In the genomic region with DNA sequence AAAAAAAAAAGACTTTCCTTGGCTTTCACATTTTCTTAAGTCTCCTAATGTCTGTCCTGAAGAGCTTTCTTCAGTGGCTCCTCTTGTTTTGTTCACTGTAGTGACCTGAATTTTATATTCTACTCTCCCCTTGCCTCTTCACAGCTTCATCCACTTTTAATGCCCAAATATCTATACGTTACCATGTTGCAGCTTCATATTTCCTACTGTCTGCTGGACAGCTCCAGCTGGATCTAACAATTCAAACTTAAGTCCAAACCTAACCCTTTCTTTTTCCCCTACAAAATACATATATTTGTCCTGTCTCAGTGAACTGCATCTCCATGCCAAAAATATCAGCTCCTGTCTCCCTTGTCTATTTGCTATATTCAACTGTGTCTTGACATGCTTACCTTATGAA, we compare ENCODE assay signal across 12 mouse cellular contexts. TPM values are rescaled to one million over a fixed set of nuclear protein-coding genes. Genes with fewer than 3 reads are reported as not detected.
A peak's percentile ranks its signal among the peaks of the same experiment; 100 is the strongest.
DNase-seq lines count a peak whose midpoint lies in the region; ATAC-seq and TF ChIP-seq lines count a peak whose summit lies in the region.
"Had no signal": no experiment of that assay in that cellular context is flagged by ENCODE, and none has a peak within 500 bp of the region (broad histone marks: within the 10 kb centered on the region; RNA-seq: fewer than 3 reads in every experiment).

No protein-coding gene starts in this region.

- no peak for TF ChIP-seq CTCF in liver, postnatal 0 days (IDR thresholded peaks at IDR 0.05; ENCODE audit: low read depth)
- no peak for TF ChIP-seq CTCF in midbrain, postnatal 0 days (IDR thresholded peaks at IDR 0.05)

- no peaks in the 10 kb centered on the region for H3K27me3 ChIP-seq in liver, embryonic 11.5 days (replicated peaks; ENCODE audit: control insufficient read depth, insufficient read depth, low read length)
- H3K27me3 ChIP-seq in liver, postnatal 0 days (ENCODE audit: insufficient read depth, low read length), result no peaks in the 10 kb centered on the region
- H3K27me3 ChIP-seq in hindbrain, embryonic 16.5 days (replicated peaks; ENCODE audit: control insufficient read depth, insufficient read depth, low read length), result no peaks in the 10 kb centered on the region
- no peaks in the 10 kb centered on the region for H3K27me3 ChIP-seq in midbrain, postnatal 0 days (ENCODE audit: insufficient read depth, low read length)
- H3K27me3 ChIP-seq: megakaryocyte, embryonic 14.5 days had no signal

- peaks cover 27% of the 10 kb centered on the region for H3K4me1 ChIP-seq in liver, embryonic 11.5 days (replicated peaks; ENCODE audit: control insufficient read depth, insufficient read depth, low read length)
- H3K4me1 ChIP-seq in liver, postnatal 0 days (ENCODE audit: insufficient read depth), result peaks cover 18% of the 10 kb centered on the region
- peaks cover 30% of the 10 kb centered on the region for H3K4me1 ChIP-seq in hindbrain, embryonic 16.5 days (ENCODE audit: control insufficient read depth, insufficient read depth, low read depth, low read length)
- peaks cover 9% of the 10 kb centered on the region for H3K4me1 ChIP-seq in midbrain, postnatal 0 days (ENCODE audit: insufficient read depth, low read length)

- no peaks in the 10 kb centered on the region for H3K36me3 ChIP-seq in liver, embryonic 11.5 days (ENCODE audit: control insufficient read depth, insufficient read depth, low read length)
- H3K36me3 ChIP-seq in liver, postnatal 0 days (replicated peaks; ENCODE audit: insufficient read depth, low read length), result no peaks in the 10 kb centered on the region
- no peaks in the 10 kb centered on the region for H3K36me3 ChIP-seq in hindbrain, embryonic 16.5 days (ENCODE audit: control insufficient read depth, insufficient read depth, low read length)
- H3K36me3 ChIP-seq in midbrain, postnatal 0 days (ENCODE audit: insufficient read depth, low read length), result no peaks in the 10 kb centered on the region
- H3K36me3 ChIP-seq: embryonic facial prominence, embryonic 10.5 days had no signal

- TF ChIP-seq EP300 in liver, postnatal 0 days (IDR thresholded peaks at IDR 0.05; ENCODE audit: low read depth), result no peak

- WGBS in liver, embryonic 11.5 days, result 57% methylated on average over 1 of the region's 1 CpGs
- 38% methylated on average over 1 of the region's 1 CpGs for WGBS in liver, postnatal 0 days (ENCODE audit: insufficient replicate concordance)
- WGBS in hindbrain, embryonic 16.5 days, result 61% methylated on average over 1 of the region's 1 CpGs
- 48% methylated on average over 1 of the region's 1 CpGs for WGBS in midbrain, postnatal 0 days

- no peak overlapping the region for H3K4me3 ChIP-seq in liver, embryonic 11.5 days (ENCODE audit: low read depth, low read length)
- H3K4me3 ChIP-seq in liver, postnatal 0 days (ENCODE audit: low read depth, low read length), result no peak overlapping the region
- H3K4me3 ChIP-seq in hindbrain, embryonic 16.5 days (ENCODE audit: low read length), result no peak overlapping the region
- no peak overlapping the region for H3K4me3 ChIP-seq in midbrain, postnatal 0 days (ENCODE audit: low read depth, low read length)

- peak overlapping the region; percentile 77; the same call in 1 of the 2 replicates for H3K4me2 ChIP-seq in liver, embryonic 11.5 days
- H3K4me2 ChIP-seq in liver, postnatal 0 days (ENCODE audit: low read depth, low read length), result no peak overlapping the region
- H3K4me2 ChIP-seq in hindbrain, embryonic 16.5 days (ENCODE audit: low read length), result peak overlapping the region; percentile 70; the same call in 1 of the 2 replicates
- H3K4me2 ChIP-seq in midbrain, postnatal 0 days (ENCODE audit: low read depth, low read length, poor library complexity, severe bottlenecking), result peak overlapping the region; percentile 64; the same call in 1 of the 2 replicates

- DNase-seq in liver, embryonic 11.5 days (ENCODE audit: low spot score), result no peak
- DNase-seq in liver, postnatal 0 days, result no peak
- DNase-seq in NIH3T3 (ENCODE audit: low read depth), result peak; percentile 39
- no peak for DNase-seq in midbrain, postnatal 0 days (ENCODE audit: low spot score)
- no peak for DNase-seq in cerebellum, postnatal 10 days
- DNase-seq: adrenal gland, adult 8-10 months; heart, adult 11 months; kidney, postnatal 14 days had no signal

- H3K9ac ChIP-seq in liver, embryonic 11.5 days (ENCODE audit: low read depth, low read length), result no peak overlapping the region
- H3K9ac ChIP-seq in liver, postnatal 0 days (replicated peaks), result no peak overlapping the region
- no peak overlapping the region for H3K9ac ChIP-seq in hindbrain, embryonic 16.5 days (ENCODE audit: low read depth, low read length)
- H3K9ac ChIP-seq in midbrain, postnatal 0 days (replicated peaks; ENCODE audit: low read length, poor library complexity, severe bottlenecking), result peak overlapping the region; percentile 93; the same call in 1 of the 2 replicates

- no peaks in the 10 kb centered on the region for H3K9me3 ChIP-seq in liver, embryonic 11.5 days (ENCODE audit: control insufficient read depth, low read length)
- H3K9me3 ChIP-seq in liver, postnatal 0 days (ENCODE audit: low read length), result no peaks in the 10 kb centered on the region
- H3K9me3 ChIP-seq in hindbrain, embryonic 16.5 days (ENCODE audit: control insufficient read depth, low read length), result no peaks in the 10 kb centered on the region
- H3K9me3 ChIP-seq in midbrain, postnatal 0 days (ENCODE audit: low read length), result no peaks in the 10 kb centered on the region
- H3K9me3 ChIP-seq: embryonic facial prominence, embryonic 10.5 days; megakaryocyte, embryonic 14.5 days had no signal

- ATAC-seq in liver, embryonic 11.5 days (replicated peaks; ENCODE audit: low FRiP score), result no peak
- no peak for ATAC-seq in liver, postnatal 0 days
- no peak for ATAC-seq in hindbrain, embryonic 16.5 days
- ATAC-seq in midbrain, postnatal 0 days (ENCODE audit: low FRiP score), result no peak
- ATAC-seq in granulocyte monocyte progenitor cell, adult 5-6 weeks (replicated peaks; ENCODE audit: poor library complexity, severe bottlenecking), result no peak

- H3K27ac ChIP-seq in liver, embryonic 11.5 days (ENCODE audit: low read depth, low read length), result no peak overlapping the region; the same call in 1 of the 2 replicates
- H3K27ac ChIP-seq in liver, postnatal 0 days (ENCODE audit: low read depth), result no peak overlapping the region
- no peak overlapping the region; the same call in 1 of the 2 replicates for H3K27ac ChIP-seq in hindbrain, embryonic 16.5 days (ENCODE audit: low read depth, low read length)
- H3K27ac ChIP-seq in midbrain, postnatal 0 days (ENCODE audit: low read depth, low read length), result peak overlapping the region; percentile 94

RNA-seq across cellular contexts. Expression of gene Ago1, which starts 1.0 kb away (rescaled TPM):
- polyA plus RNA-seq in liver, embryonic 11.5 days (2014; fragmentation: Nextera tagmentation; extraction: Ambion mirVana), result 4.1 and 4.9 TPM in 2 replicates
- polyA plus RNA-seq in liver, postnatal 0 days (2015; fragmentation: Nextera tagmentation; extraction: Ambion mirVana), result 0.94 and 0.97 TPM in 2 replicates
- polyA plus RNA-seq in hindbrain, embryonic 16.5 days (2015; fragmentation: Nextera tagmentation; extraction: Ambion mirVana), result 8.3 and 8.4 TPM in 2 replicates
- total RNA-seq in midbrain, postnatal 0 days (2014; rRNA removed), result 36.3 and 49.8 TPM in 2 replicates
- 5.0 and 6.4 TPM in 2 replicates for polyA plus RNA-seq in midbrain, postnatal 0 days (2015; fragmentation: Nextera tagmentation; extraction: Ambion mirVana)
- total RNA-seq in granulocyte monocyte progenitor cell, adult 5-6 weeks (2014; fragmentation: Nextera tagmentation), result 22.5 and 32.9 TPM in 2 replicates
- 18.2 and 18.6 TPM in 2 replicates for total RNA-seq in granulocyte monocyte progenitor cell, adult 5-6 weeks (2017)

RNA-seq across cellular contexts. Expression of gene Ago3, which starts 40.0 kb away (rescaled TPM):
- 9.2 and 15.2 TPM in 2 replicates for polyA plus RNA-seq in liver, embryonic 11.5 days (2014; fragmentation: Nextera tagmentation; extraction: Ambion mirVana)
- 3.8 and 5.2 TPM in 2 replicates for polyA plus RNA-seq in liver, postnatal 0 days (2015; fragmentation: Nextera tagmentation; extraction: Ambion mirVana)
- 12.4 and 17.5 TPM in 2 replicates for polyA plus RNA-seq in hindbrain, embryonic 16.5 days (2015; fragmentation: Nextera tagmentation; extraction: Ambion mirVana)
- 9.8 and 10.6 TPM in 2 replicates for total RNA-seq in midbrain, postnatal 0 days (2014; rRNA removed)
- polyA plus RNA-seq in midbrain, postnatal 0 days (2015; fragmentation: Nextera tagmentation; extraction: Ambion mirVana), result 9.4 and 11.8 TPM in 2 replicates
- 8.9 and 21.4 TPM in 2 replicates for total RNA-seq in granulocyte monocyte progenitor cell, adult 5-6 weeks (2014; fragmentation: Nextera tagmentation)
- total RNA-seq in granulocyte monocyte progenitor cell, adult 5-6 weeks (2017), result 6.6 and 6.8 TPM in 2 replicates
